Mouse (Mus musculus) left cerebral cortex, adult 18-20 months (tissue): ENCODE measurements at regions not wholly inside any gene's neighbourhood (a gene's known extent, or its start where the extent isn't known, plus 50 kb on each side); places are given as distances from the start of the nearest gene placed in this dataset.

ENCODE experiments used
- DNase-seq, 2 experiments: peaks; one replicate each; pipeline ENCODE4 v3.0.0; 2021 to 2022; ENCODE audit warnings: low spot score in 2 of 2, mixed read lengths in 1 of 2

- DNase-seq: no peak
These were observed 115.6 kb upstream of the Prickle1 start for GRCm38 (mm10) chr15:93711150-93711784.

GRCm38 (mm10) chr15:93710493-93711149, 114.9 kb upstream of the Prickle1 start:
- no peak for DNase-seq

GRCm38 (mm10) chr15:93706366-93706930, 110.8 kb upstream of the Prickle1 start:
- no peak for DNase-seq

- no peak for DNase-seq
These were observed 110.0 kb upstream of the Prickle1 start for GRCm38 (mm10) chr15:93705651-93706050.

- DNase-seq: no peak
These were observed 109.4 kb upstream of the Prickle1 start for GRCm38 (mm10) chr15:93705109-93705508.

GRCm38 (mm10) chr15:93701017-93701416, 105.3 kb upstream of the Prickle1 start:
- DNase-seq: no peak

GRCm38 (mm10) chr15:93699971-93700370, 104.3 kb upstream of the Prickle1 start:
- peak in 1 of 2 experiments; percentile 4 for DNase-seq

- peak in 1 of 2 experiments; percentile 2 for DNase-seq
These were observed 102.6 kb upstream of the Prickle1 start for GRCm38 (mm10) chr15:93698182-93698822.

GRCm38 (mm10) chr15:93690717-93691116, 95.0 kb upstream of the Prickle1 start:
- no peak for DNase-seq

- peak; percentile 60 to 65 for DNase-seq
These were observed 94.3 kb upstream of the Prickle1 start for GRCm38 (mm10) chr15:93690011-93690410.

GRCm38 (mm10) chr15:93686385-93686784, 90.7 kb upstream of the Prickle1 start:
- no peak for DNase-seq

- peak in 1 of 2 experiments; percentile 5 for DNase-seq
These were observed 85.9 kb upstream of the Prickle1 start for GRCm38 (mm10) chr15:93681602-93682001.

GRCm38 (mm10) chr15:93675624-93676023, 79.9 kb upstream of the Prickle1 start:
- no peak for DNase-seq

GRCm38 (mm10) chr15:93673976-93674375, 78.3 kb upstream of the Prickle1 start:
- DNase-seq: no peak

- DNase-seq: no peak
These were observed 68.2 kb upstream of the Prickle1 start for GRCm38 (mm10) chr15:93663876-93664275.

GRCm38 (mm10) chr15:93662601-93663000, 66.9 kb upstream of the Prickle1 start:
- DNase-seq: no peak

GRCm38 (mm10) chr15:93661801-93662200, 66.1 kb upstream of the Prickle1 start:
- DNase-seq: no peak

- DNase-seq: no peak
These were observed 65.4 kb upstream of the Prickle1 start for GRCm38 (mm10) chr15:93660952-93661648.

GRCm38 (mm10) chr15:93657171-93657570, 61.5 kb upstream of the Prickle1 start:
- DNase-seq: no peak

- peak in 1 of 2 experiments; percentile 8 for DNase-seq
These were observed 61.0 kb upstream of the Prickle1 start for GRCm38 (mm10) chr15:93656713-93657112.

GRCm38 (mm10) chr15:93655743-93656142, 60.1 kb upstream of the Prickle1 start:
- DNase-seq: no peak
